Mouse (Mus musculus): ENCODE data around the gene Lamb3.

GRCm38 (mm10) chr1:193281344-193281743 is 73.8 kb downstream of the Lamb3 start:
- TF ChIP-seq CTCF (IDR thresholded peaks at IDR 0.05; ENCODE audit: control insufficient read depth, insufficient read depth, low read length): no peak
- no peak for TF ChIP-seq POLR2A (IDR thresholded peaks at IDR 0.05; ENCODE audit: borderline replicate concordance, control insufficient read depth, low read depth, low read length)
